Mouse (Mus musculus): ENCODE measurements around the gene Mcrip1. TPM values are rescaled to one million over a fixed set of nuclear protein-coding genes. Genes with fewer than 3 reads are reported as not detected.

Mcrip1 gene
- 37.9 TPM for total RNA-seq (2023)

DNA sequence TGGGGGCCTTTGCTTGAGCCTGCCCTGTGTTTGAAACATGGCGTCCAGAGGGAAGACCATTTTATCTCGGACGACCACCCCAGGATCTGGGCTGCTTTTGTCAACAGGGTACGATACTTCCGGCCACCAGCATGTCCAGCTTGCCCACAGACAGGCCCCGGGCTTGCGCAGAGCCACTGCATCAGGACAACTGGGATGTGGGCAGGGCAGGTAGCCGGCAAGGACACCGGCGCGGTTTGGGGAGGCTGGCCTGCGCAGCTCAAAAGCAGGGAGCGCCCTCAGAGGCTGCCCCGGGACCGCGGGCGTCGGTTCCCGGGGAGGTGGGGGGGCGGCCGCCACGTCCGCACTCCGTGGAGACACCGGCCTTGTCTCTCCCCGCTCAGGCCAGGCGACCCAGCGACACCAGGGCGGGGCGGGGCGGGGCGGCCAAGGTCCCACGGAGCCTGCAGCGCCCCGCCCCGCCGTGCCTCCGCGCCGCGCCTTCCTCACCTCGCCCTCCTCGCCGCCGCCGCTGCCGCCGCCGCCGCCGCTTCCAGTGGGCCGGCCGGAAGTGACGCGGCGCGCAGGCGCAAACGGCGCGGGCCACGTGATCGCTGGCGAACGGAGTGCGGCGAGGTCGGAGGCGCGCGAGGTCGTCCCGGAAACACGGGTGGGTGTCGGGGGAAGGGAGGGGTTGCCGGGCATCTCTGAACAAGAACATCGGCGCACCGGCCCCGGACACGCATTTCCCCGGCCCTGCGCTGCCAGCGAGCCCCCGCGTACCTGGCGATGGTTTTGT is at the start of gene Mcrip1:
Mcrip1 (minus strand) TSS at position 560 of the 778 bp plus-strand sequence.

DNA sequence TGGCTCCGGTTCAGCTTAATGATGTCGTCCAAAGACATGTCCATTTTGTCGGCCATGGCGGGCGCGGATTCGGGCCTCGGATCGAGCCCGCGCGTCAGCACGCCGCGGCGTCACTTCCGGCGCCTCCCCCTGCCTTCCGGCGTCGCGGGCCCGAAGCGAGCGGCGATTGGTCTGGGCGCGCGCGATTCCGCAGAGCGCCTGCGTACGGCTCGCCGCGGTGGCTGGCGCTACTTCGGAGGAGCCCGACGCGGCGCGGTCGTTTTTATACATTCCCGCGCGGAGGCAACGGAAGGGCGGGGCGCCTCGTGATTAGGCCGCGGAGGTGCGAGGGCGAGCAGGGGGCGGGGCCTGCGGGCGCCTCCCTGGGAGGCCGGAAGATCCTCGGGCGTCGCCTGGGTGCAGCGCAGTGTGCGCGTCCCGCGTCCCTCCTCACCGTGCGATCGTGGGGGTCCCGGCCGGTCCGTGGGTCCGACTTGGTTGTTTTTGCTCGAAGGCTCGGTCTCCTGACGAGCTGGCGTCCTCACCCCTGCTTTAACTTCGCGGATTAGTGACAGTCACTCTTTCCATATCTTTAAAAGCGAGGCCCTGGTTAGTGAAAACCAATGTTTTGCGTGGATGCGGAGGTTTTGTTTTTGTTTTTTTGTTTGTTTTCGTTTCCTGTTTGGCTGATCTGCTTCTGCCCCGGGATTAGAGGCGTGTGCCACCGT is 48.9 kb upstream of the Mcrip1 start, which contains the start of the genes Alyref and Anapc11:
Alyref (minus strand) TSS at position 83 of the 707 bp plus-strand sequence.
Anapc11 (plus strand) TSS at position 139 of the 707 bp plus-strand sequence.

DNA sequence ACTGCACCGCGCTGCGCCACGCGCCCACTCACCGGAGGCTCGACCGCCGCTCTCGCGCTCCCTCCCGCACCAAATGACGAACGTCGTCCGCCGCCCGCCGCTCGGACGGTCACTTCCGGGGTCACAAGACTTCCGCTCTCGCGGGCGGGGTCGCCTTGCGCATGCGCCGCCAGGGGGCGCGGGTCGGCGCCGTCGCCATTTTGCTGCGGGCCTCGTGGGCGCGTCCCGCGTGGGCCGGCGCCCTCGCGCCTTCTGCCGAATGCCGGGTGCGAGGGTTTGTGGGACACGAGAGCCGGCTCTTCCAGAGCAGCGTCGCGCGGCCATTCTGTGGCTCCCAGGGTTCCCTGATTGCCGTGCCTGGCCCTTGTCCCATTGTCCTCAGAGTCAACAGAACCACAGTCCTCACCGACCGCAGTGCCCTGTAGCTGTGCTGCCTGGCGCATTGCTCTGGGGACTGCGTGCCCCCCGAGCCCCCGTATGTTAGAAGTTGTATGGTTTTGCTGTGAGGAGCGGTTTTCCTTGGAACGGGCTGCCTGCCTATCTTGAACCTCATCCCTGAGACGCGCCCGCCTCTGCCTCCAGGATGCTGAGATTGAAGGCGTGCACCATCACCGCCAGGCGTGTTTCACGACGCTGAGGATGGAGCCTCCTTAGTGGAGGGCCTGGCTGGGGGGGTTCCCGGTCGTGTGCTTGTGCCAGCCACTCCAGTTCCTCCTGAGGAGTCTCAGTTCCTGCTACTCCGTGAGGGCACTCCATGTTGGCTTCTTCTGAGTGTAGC is 32.2 kb upstream of the Mcrip1 start, which contains the start of gene Arhgdia:
Arhgdia (minus strand) TSS at position 135 of the 778 bp plus-strand sequence.

DNA sequence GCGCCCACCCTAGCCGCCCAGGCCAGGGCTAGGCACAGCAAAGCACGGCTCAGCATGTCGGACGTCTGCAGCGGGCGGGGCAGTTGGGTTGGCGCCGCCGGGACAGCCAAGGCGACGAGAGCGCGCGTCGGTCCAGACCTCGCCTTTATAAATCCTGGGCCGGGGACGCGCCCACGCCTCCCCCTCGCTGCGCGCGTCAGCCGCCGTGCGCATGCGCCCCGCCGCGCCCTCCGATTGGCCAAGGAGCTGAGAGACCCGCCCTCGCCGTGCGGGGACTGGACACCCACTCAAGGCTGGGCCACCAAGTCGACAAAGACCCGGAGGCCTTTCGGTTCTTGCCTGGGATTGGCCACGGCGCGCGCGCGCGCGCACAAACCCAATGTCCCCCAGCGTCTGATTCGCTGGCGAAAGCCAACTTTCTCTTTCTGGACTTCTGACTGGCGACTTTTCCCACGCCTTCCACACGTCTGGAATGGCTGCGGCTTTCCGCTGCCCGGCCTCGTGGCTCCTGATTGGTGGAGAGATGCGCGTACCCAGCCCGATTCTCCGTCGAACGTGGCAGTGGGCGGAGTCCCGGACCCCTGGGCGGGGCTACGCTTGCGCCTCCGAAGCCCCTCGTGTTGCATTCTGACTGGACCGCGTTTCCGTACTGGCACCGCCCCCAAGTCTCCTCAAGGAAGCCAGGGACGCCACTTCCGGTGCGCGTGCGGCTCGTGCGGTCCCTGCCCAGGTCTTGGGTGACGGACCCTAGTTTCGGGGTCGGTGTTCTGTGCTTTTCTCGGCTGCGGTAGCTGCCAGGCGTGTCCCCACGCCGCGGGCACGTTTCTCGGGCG is 23.4 kb upstream of the Mcrip1 start, which contains the start of gene P4hb:
P4hb (minus strand) TSS at position 502 of the 833 bp plus-strand sequence.

DNA sequence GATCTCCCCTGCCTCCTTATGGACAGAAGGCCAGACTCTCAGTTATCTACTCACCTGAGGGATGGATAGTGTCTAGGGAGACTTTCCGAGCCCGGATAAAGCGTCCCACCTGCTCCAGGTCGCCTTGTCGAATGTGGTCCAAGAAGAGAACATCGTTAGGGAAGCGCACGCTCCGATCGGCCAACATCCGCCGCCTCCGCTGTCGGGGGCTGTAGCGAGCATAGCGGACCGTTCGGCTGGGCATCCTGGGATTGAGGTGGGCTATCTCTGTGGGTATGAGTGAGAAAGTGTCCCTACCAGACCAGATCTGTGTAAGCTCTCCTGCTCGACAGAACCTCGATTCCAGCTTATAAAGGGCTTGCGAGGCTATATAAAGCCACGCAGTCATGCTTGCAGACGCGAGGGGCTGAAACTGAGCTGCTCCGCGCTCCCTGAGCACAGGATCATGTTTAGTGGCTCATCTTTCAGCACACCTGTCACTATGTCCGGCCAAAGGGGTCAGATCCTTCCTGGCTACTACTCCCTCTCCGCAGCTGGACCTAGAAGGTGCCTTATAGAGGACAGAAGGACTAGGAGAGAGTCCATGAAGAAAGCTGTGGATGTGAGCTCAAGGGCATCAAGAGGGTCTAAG is 1.4 kb upstream of the Mcrip1 start, which contains the start of gene Ppp1r27:
Ppp1r27 (minus strand) TSS at position 323 of the 631 bp plus-strand sequence.

DNA sequence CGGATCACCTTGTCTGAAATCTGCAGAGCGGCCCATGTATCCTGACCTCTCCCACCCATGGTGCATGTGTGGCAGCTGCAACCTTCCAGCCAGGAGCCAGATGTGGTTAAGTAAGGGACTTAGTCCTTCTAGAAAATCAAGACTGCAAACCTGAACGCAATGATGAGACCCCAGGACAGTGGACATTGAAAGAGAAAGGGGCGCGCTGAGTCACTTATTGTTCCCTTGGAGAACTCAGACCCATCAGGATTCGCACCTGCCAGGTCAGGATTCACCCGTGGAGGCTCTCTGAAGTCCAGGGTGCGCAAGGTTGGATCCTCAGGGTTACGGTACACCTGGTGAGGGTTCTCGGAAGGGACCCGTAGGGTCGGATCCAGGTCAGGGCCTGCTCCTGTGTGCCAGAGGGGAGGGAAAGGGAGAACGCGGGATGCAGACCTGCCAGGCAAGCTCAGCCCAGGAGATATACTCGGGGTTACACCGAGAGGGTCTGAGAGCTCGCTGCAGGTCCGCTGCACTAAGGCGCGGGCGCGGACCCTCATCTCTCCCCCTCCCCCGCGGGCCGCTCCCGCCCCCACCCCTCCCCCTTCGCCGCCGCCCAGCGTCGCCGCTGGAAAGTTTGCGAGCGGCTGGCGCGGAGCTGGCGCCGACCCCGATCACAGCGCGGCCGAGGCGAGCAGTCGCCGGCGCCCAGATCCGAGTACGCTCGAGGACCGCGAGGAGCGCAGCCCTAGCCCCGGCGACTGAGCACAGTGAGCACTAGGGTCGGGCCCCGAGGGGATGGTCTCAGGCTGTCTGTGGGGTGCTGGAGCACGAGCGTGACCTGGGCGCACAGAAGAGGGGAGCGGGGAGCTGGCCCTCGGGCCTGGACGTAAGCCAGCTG is 19.2 kb downstream of the Mcrip1 start, which contains the start of gene Gcgr:
Gcgr (plus strand) TSS at position 615 of the 880 bp plus-strand sequence.

Other genes with a start within 250 kb of the Mcrip1 start
- gene Actg1, start 201.2 kb downstream of the Mcrip1 start, total RNA-seq (2023), result 1,148 TPM
- 1.1 TPM for gene Fscn2, start 188.2 kb downstream of the Mcrip1 start, total RNA-seq (2023)
- 25.7 TPM for gene Faap100, start 171.0 kb downstream of the Mcrip1 start, total RNA-seq (2023)
- gene Nploc4, start 112.0 kb downstream of the Mcrip1 start, total RNA-seq (2023), result 58.8 TPM
- 57.3 TPM for gene Tspan10, start 107.1 kb downstream of the Mcrip1 start, total RNA-seq (2023)
- gene Pde6g, start 96.2 kb downstream of the Mcrip1 start, total RNA-seq (2023), result 0.67 TPM
- 3.7 TPM for gene Oxld1, start 91.7 kb downstream of the Mcrip1 start, total RNA-seq (2023)
- gene Ccdc137, start 91.6 kb downstream of the Mcrip1 start, total RNA-seq (2023), result 35.0 TPM
- 12.6 TPM for gene Arl16, start 82.1 kb downstream of the Mcrip1 start, total RNA-seq (2023)
- 32.6 TPM for gene Mrpl12, start 65.1 kb downstream of the Mcrip1 start, total RNA-seq (2023)
- 9.1 TPM for gene Slc25a10, start 57.9 kb downstream of the Mcrip1 start, total RNA-seq (2023)
- not detected for gene Gcgr, start 19.0 kb downstream of the Mcrip1 start, total RNA-seq (2023)
- not detected for gene Ppp1r27, start 1.4 kb upstream of the Mcrip1 start, total RNA-seq (2023)
- gene P4hb, start 23.5 kb upstream of the Mcrip1 start, total RNA-seq (2023), result 114 TPM
- 372 TPM for gene Arhgdia, start 31.9 kb upstream of the Mcrip1 start, total RNA-seq (2023)
- 104 TPM for gene Alyref, start 48.6 kb upstream of the Mcrip1 start, total RNA-seq (2023)
- 57.5 TPM for gene Anapc11, start 48.7 kb upstream of the Mcrip1 start, total RNA-seq (2023)
- 6.0 TPM for gene Npb, start 58.8 kb upstream of the Mcrip1 start, total RNA-seq (2023)
- gene Pcyt2, start 68.2 kb upstream of the Mcrip1 start, total RNA-seq (2023), result 152 TPM
- 96.6 TPM for gene Sirt7, start 75.5 kb upstream of the Mcrip1 start, total RNA-seq (2023)
- 53.1 TPM for gene Mafg, start 83.9 kb upstream of the Mcrip1 start, total RNA-seq (2023)
- 2.8 TPM for gene Pycr1, start 94.0 kb upstream of the Mcrip1 start, total RNA-seq (2023)
- not detected for gene Myadml2, start 98.4 kb upstream of the Mcrip1 start, total RNA-seq (2023)
- not detected for gene Notum, start 111.4 kb upstream of the Mcrip1 start, total RNA-seq (2023)
- gene Aspscr1, start 123.2 kb upstream of the Mcrip1 start, total RNA-seq (2023), result 106 TPM
- gene Cenpx, start 164.0 kb upstream of the Mcrip1 start, total RNA-seq (2023), result 18.0 TPM
- gene Lrrc45, start 164.2 kb upstream of the Mcrip1 start, total RNA-seq (2023), result 31.1 TPM
- 1.1 TPM for gene Rac3, start 171.7 kb upstream of the Mcrip1 start, total RNA-seq (2023)
- 3.0 TPM for gene Dcxr, start 177.6 kb upstream of the Mcrip1 start, total RNA-seq (2023)
- not detected for gene Cbr2, start 182.4 kb upstream of the Mcrip1 start, total RNA-seq (2023)
- 22.0 TPM for gene Hmga1b, start 213.1 kb upstream of the Mcrip1 start, total RNA-seq (2023)
- gene Rfng, start 234.5 kb upstream of the Mcrip1 start, total RNA-seq (2023), result 12.3 TPM
- gene Gps1, start 234.5 kb upstream of the Mcrip1 start, total RNA-seq (2023), result 56.1 TPM
- gene Dus1l, start 246.7 kb upstream of the Mcrip1 start, total RNA-seq (2023), result 51.9 TPM